Mouse (Mus musculus) left cerebral cortex, adult 11 months (tissue): Measurements from ENCODE around the gene Herc3.
"Not testable (repeated sequence)": the region's sequence is repeated elsewhere in the genome, so short reads cannot be mapped to it uniquely, and the experiment has no call there.

Experiments used
- DNase-seq: peaks from one replicate; pipeline ENCODE4 v3.0.0; 2022; ENCODE audit warnings: low spot score

Herc3 gene

GRCm38 (mm10) chr6:58831232-58832009 lies at the start of gene Herc3:
TSS of gene Herc3 (plus strand) at chr6:58831465.
- no peak for DNase-seq

GRCm38 (mm10) chr6:58801394-58801793 lies 29.9 kb upstream of the Herc3 start:
- DNase-seq: no peak

DNA sequence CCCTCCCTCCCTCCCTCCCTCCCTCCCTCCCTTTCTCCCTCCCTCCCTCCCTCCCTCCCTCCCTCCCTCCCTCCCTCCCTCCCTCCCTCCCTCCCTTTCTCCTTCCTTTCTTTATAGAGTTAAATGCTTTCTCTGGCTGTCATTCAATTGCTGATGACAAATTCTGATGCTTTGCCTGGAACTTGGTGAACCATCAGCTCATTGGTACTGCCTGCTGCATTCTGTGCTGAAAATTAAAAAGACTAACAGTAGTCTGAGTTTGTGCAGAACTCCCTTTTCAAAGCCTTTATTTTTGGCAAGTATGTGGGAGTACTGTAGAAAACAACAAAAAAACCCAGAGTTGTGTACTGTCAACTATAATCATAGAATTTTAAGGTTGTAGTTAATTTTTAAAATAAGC lies 16.9 kb upstream of the Herc3 start:
- no peak for DNase-seq

DNA sequence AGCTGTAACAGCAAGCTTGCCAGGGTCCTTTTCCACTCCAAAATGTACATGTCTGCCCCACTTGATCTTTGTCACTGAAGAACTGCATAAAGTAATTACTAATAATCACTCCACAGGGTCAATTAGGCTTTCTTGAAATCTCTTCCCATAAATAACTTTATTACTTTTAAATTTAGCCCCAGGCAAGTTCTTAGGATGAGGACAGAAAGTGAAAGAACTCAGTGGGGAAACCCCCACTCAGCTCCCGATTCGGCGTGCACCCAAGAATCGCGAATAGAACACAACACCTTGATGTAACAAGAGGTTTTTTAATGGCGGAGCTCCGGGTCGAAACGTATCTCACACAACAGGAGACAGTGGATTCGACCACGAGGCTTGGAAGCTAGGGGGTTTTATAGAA lies 14.2 kb upstream of the Herc3 start:
- DNase-seq: not testable (repeated sequence)

GRCm38 (mm10) chr6:58825619-58826018 lies 5.6 kb upstream of the Herc3 start:
- DNase-seq: no peak

DNA sequence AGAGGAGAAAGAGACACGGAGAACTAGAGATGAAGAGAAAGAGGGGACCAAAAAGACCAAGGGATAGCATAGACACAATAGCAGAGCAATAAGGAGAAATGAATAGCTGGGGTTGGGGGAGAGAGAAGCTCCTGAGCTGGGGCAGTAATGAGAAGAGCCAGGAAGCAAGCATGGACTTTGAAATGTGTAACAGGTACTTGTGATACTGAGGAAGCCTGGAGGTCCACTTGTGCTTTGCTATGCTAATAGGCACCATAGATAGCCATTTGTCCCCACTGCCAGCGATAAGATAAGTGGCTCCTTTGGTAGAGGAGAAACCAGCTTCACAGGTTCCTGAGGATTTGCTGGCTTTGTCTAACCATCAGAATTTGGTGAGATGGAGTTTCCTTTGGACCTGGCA lies 5.2 kb upstream of the Herc3 start:
- DNase-seq: no peak

- DNase-seq: no peak
Observed at GRCm38 (mm10) chr6:58828582-58828981, 2.7 kb upstream of the Herc3 start.

DNA sequence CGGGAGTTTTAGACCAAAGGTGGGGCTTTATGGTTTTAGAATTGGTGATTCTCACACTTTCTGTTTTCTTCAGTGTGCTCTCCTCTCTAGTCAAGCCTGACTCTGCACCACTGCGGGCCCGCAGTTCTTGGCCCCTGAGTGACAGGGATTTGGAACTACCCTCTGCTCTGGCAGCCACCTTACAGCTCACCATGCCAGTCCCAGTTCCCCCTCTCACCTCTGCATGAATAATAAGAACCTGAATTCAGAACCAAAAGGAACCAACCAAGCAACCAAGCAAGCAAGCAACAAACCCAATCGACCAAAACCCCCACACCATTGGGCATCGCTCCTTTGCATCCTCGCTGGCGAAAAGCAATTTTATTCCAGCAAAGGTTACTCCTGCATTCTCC lies 429 bp upstream of the Herc3 start:
- DNase-seq: no peak

DNA sequence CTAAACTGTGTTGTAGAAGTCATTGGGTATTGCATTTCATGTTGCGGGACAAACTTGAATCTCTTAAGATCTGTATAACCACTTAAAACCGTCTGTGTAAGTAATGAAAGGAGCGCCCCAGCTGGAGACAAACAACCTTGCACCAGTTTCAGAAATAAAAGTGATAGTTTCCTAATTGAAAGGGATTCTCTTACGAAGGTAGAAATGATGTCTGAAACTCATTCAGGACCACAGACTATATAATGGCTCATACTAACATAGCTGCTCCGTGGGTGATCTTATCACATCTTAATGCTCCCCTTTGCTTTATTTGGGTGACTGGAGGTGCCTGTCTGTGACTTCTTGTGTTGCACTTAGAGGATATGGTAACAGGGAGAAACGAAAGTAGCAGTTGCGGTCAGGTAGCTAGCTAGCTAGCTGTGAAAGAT lies 1.3 kb downstream of the Herc3 start:
- DNase-seq: no peak

GRCm38 (mm10) chr6:58834470-58834869 lies 3.2 kb downstream of the Herc3 start:
- DNase-seq: no peak

- no peak for DNase-seq
Observed at GRCm38 (mm10) chr6:58835591-58835990, 4.3 kb downstream of the Herc3 start.

- DNase-seq: no peak
Observed at GRCm38 (mm10) chr6:58836476-58836875, 5.2 kb downstream of the Herc3 start.

- DNase-seq: no peak
Observed at GRCm38 (mm10) chr6:58837917-58838316, 6.7 kb downstream of the Herc3 start.

GRCm38 (mm10) chr6:58841208-58841607 lies 9.9 kb downstream of the Herc3 start:
- DNase-seq: no peak

DNA sequence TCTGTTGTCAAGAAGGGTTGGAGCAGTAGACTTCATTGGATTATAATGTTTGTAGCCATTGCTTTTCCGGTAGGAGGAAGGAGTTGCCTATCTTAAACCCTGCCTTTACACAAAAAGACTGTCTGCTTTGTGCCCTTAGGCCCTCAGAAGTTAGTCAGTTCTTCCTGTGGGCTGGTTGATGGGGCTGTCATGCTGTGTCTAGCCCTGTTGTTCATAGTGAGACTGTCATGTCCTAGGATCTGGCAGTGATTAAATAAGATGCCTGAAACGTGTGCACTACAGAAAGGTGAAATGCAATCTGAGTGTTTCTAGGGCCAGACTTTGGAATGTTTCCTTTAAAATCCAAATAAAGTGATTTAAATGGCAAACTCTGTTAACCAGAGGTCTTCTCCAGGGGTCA lies 10.9 kb downstream of the Herc3 start:
- no peak for DNase-seq

DNA sequence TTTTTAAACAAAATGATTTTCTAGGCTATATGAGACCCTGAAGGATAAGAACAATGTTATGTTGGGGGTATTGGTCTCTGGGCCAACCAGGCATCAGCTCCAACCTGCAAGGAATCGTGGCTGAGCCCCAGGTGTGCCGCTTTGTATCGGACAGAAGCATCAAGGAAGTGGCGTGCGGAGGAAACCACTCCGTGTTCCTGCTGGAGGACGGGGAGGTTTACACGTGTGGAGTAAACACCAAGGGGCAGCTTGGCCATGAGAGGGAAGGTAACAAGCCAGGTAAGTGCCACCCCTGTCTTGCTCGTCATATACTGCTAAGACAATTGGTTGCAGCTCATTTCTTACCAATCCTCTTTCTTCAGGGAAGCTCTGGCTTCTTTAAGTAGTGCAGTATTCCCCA lies 12.3 kb downstream of the Herc3 start:
- DNase-seq: no peak

DNA sequence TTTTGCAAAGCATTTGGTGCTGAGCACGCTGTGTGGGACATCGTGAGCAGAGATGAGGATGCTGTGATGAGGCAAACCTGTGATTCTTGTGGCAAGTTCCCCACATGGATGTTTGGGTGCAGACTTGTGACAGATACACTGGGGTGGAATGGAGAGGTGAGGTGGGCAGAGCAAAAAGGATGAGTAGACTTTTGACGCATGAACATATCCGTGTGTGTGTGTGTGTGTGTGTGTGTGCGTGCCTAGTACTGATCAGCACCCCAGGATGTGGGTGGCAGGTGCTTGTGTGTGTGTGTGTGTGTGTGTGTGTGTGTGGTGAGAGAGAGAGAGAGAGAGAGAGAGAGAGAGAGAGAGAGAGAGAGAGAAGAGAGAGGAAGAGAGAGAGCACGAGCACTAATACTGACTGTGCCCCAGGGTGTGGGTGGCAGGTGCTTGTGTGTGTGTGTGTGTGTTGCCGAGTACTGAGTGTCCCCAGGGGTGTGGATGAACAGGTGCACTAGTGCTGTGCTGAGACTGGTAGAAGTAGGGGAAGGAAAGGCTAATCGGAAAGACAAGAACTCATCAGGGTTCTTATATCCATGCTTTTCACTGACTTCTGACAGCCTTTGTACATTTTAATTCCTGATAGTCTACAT lies 13.0 kb downstream of the Herc3 start:
- no peak for DNase-seq

DNA sequence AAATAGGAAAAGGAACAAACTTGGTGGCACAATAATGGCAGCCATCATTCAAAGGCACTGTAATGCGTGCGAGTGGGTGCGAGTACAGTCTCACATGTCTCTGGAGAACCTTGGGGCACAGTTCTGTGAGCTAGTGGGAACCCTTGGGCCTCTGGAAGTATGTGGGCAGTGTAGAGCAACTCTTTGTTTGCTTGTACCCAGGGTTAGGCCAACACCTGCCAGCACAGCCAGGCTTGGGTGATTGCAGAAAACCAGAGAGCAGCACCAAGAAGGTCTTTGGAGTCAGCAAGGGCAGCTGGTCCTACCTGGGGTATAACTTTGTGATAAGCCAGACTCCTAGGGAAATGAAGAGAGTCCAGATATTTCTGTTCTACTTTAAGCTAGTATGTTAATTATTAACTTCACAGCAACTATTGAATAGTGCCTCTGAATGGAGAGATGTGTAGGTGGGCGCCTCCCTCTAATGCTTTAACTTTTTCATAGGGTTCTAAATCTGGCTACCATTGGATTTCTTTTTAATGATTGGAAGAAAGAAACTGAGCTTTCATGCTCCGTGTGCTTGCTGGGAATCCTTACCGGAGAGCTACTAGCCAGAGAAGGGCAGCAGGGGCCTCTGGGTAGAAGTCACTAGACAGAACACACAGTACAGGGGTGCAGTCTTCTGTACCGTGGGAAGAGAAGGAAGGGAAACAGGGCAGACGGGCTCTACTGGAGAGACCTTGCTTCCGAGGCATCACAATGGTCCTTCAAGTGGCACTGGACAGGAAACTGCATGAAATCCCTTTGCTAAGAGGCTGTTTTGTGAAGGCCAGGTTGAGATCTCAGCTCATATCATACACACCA lies 15.8 kb downstream of the Herc3 start:
- DNase-seq: no peak

DNA sequence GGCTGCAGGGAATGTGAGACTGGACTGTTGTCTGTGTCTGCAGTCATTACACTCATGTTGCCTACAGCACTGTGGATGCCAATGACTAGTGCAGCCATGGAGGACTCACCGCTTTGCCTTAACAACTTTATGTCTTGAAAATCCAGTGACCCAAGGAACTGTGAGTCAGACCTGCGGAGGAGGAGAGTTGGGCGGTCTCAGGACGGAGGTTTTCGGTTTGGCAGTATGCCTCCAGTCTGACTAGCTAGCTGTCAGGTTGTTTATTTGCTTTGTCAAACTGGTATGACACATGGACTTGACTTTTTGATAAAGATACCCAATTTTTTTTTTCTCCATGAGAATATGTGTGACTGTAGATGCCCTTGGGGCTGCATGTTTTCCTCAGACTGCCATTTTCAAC lies 16.6 kb downstream of the Herc3 start:
- no peak for DNase-seq

DNA sequence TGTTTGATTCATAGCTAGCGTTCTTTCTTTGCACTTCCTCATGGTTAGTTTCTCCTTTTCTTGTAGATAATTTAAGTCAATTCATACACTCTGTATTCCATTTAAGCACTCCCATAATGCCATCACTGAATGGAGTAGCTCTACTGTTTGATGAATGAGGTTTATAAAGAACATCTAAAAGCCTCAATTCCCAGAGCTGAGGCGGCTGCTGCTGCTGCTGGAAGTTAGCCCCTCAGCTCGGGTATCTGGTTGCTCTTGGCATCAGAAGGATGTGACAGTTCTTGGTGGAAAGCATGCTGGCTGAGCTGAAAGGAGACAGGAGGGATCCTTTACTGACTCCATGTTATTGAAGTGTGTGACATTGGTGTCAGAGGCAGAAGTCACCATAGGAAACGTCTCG lies 18.1 kb downstream of the Herc3 start:
- DNase-seq: no peak

GRCm38 (mm10) chr6:58855676-58856367 lies 24.6 kb downstream of the Herc3 start:
- no peak for DNase-seq

GRCm38 (mm10) chr6:58856494-58856893 lies 25.2 kb downstream of the Herc3 start:
- DNase-seq: no peak
